Mouse (Mus musculus): ENCODE measurements around the gene Rab11fip3. TPM values are rescaled to one million over a fixed set of nuclear protein-coding genes. Genes with fewer than 3 reads are reported as not detected.

Rab11fip3 gene
- polyA plus RNA-seq (2014; fragmentation: Illumina TruSeq; extraction: RNeasy Lipid Tissue Mini Kit (QIAGEN cat#74804); ENCODE audit: low read depth, low replicate concordance) = 28.2 TPM

DNA sequence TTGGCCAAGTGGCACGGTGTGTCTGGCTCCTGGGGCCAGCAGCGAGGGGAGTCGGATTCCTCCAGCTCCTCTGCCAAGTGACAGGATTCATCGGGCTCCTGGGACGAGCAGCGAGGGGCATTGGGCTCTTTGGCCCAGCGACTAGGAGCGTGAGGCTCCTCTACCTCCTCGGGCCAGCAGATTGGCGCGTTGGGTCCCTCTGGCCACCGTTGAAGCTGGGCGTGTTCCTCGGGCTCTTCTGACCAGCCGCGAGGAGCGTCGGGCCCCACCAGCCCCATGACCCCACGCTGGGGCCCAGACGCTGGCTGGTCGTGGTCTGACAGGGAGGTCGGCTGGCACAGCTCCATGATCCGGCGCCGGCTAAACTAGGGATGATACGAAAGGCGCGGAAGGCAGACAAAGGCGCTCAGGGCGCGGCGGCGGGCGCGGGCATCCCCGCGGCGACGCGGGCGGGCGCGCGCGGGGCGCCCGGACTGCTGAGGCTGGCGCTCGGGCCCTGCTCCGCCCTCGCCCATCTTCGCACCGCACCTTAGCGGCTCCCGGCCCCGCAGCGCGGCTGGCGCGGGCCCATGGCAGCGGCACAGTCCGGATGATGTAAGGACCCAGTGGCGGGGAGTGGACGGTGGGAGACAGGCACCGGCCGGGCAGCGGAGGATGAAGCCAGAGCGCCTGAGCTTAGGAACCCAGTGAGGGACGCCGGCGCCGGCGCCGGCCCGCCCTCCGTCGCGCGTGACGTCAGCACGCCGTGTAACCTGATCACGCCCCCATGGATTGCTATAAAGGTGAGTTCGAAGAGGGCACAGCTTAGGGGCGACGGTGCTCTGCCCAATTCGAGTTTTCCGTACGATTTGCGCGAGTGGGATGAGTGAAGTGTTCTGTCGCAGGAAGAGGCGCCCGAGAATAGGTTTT, at the start of gene Rab11fip3:
Rab11fip3 (minus strand) TSS at position 725 of the 909 bp plus-strand sequence.

DNA sequence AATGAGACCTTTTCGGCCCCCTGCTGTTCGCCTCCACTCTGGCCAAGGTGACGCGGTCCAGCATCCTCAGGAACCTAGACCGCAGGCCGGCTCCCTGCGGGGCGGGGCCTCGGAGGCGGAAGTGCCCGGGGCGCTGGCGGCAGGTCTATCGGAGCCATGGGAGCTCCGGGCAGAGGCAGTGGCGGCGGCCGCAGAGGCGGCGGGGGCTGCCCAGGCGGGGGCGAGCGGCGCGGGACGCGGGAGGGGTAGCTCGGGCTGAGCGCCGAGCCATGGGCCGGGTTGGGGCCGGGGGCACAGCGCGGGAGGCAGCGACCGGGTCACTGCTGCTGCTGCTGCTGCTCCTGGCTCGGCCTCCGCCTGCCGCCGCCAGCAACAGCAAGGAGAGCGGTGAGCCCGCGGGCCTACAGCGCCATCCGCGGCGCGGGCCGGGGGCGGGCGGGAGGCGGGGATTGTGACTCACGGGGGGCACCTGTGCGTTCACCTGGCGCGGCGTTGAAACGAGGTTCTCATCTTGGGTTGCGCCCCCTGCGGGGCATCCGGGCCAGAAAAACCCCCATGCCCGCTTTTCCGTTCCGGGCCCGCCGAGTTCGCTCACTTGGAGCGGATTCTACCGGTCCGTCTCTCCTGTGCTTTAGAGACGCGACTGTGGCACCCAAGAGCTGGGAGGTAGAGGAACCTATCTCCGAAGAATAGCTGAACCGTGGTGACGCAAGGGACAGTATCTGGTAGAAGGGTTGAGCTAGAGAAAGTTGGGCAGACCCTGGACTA, 44.0 kb upstream of the Rab11fip3 start, which contains the start of gene Tmem8:
Tmem8 (plus strand) TSS at position 119 of the 768 bp plus-strand sequence.

DNA sequence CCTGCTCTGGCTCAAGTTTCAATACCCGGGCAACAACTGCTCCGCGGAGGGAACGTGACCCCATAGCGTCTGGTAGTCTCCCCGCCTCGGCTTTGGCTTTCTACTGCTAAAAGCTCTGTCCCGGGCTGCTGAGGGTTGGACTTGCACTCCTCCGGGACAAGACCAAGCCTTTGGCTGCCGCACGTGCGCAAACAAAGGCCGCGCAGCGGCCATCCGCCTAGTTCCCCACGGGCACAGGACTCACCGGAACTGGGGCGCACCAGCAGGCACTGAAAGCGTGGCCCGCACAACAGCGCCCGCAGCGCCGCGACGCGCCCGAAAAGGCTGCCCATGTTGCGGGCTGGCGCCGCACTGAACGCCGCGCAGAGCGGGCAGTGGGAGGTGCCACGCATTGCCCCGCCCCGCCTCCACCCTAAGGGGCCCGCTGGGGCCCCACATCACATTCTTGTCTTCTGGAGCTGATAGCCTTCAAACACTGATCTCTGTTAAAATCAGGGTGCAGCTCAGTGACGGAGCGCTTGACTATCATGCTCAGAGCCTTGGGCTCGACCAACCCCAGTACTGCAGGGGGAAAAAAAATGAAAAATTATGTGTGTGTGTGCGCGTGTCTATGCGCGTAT, 25.9 kb upstream of the Rab11fip3 start, which contains the start of gene Nme4:
Nme4 (minus strand) TSS at position 482 of the 620 bp plus-strand sequence.

DNA sequence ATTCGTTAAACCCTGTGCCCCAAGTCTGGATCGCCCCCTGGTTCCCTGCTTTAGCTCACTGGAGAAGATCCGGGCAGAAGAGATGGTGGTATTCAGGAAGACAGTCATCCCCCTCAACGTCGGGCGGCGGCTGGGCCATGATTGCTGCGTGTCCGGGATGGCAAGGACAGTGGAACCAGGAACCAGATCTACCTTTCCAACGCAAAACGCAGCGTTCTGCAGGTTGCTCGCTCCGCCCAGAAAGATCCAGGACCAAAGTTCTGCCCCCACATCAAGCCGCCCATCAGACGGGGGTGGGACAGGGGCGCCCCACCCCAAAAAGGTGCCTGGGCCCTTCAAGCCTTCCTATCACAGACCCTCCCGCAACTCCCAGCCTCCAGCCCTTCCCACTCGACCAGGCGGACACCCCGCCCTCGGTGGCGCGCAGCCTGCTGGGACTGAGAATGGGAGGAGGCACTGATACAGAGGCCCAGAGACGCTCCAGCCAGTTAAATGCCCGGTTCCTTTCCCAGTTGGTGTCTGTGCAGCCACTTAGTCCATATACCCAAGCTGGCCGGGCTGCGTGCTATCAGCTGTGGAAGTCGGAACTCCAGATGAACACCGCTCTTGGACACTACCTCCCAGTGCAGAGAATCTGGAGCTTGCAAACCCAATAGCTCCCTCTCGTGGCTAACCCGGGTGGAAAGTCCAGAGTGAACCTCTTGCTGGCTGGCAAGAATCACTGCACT, 20.7 kb upstream of the Rab11fip3 start, which contains the start of gene Decr2:
Decr2 (minus strand) TSS at position 433 of the 728 bp plus-strand sequence.

DNA sequence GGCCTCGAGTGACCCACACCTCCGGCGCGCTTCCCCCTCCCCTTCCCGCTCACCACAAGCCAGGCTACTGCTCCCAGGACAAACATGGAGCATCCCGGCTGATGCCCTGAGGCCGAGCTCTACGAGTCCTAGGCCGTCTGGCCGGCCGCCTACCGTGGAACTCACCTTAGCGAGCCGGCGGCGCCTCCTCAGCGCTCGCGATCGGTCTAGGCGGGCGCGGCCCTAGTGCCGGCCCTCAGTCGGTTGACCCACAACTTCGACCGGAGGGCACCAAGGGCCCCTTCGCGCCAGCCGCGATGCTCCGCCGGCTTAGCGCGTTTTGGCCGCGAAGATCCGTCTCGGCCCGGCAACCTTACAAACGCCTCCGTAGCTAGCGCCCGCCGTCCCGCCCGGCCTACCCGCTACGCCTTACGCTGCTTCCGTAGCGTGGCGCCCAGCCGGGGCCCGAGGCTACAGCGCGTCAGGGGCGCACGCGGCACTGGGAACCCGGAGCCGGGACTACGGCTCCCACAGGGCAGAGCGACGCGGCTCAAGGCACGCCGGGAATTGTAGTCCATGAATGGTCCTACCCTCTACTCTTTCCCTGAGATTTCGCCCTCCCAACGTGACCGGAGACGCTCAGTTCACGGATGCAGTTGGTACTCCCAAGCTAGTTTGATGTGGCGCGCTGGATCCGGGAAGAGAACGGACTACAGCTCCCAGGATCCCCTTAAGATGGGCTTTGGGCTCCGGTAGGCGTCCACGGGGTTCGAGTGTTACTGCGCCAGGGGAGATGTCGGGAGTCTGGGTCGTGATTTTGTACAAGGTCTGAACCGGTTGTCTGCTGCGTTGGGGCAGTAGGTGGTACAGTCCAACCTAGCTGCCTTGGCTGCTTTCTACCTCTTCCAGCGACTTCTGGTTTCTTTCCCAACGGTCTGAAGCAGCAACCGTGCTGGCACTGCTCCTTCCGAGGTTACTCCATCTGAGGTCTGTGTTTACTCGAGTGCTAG, 83.8 kb downstream of the Rab11fip3 start, which contains the start of gene Capn15:
Capn15 (minus strand) TSS at position 491 of the 989 bp plus-strand sequence.

DNA sequence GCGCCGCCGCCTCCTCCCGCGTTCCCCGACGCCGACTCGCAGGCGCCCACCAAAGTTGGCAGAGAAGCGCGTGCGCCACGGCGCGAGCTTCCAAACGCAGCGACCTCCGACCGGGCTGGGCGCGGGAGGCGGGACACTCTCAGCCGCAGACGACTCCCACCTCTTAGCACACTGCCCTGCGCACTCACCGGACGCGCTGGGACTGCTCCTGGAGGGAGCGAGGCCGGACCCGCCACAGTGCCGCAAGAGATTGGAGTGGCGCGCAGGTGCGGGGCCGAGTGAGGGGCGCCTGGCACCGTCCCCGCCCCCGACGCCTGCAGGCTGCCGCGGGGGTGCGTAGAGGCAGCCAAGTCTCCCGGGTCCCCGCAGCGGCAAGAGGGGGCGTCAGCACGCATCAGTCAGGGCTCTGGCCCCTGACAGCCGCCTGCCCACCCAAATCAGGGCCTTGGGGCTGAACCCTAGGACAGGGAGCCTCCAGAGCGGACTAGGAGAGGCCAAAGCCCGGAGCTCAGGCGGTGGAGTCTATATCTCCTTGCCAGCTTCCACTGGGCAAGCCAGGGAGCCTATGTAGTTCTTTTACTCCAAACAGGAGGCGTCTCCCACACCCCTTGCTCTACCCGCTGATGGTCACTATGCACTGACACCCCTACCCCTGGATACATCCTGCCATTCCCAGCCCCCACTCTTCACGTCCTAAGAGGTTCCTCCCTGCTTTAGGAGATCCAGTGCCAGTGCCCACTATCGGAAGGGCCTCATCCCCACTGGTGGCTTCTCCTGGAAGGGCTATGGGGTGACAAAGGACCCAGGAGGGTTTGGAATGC, 117.3 kb downstream of the Rab11fip3 start, which contains the start of gene A930017K11Rik:
A930017K11Rik (minus strand) TSS at position 763 of the 821 bp plus-strand sequence.

DNA sequence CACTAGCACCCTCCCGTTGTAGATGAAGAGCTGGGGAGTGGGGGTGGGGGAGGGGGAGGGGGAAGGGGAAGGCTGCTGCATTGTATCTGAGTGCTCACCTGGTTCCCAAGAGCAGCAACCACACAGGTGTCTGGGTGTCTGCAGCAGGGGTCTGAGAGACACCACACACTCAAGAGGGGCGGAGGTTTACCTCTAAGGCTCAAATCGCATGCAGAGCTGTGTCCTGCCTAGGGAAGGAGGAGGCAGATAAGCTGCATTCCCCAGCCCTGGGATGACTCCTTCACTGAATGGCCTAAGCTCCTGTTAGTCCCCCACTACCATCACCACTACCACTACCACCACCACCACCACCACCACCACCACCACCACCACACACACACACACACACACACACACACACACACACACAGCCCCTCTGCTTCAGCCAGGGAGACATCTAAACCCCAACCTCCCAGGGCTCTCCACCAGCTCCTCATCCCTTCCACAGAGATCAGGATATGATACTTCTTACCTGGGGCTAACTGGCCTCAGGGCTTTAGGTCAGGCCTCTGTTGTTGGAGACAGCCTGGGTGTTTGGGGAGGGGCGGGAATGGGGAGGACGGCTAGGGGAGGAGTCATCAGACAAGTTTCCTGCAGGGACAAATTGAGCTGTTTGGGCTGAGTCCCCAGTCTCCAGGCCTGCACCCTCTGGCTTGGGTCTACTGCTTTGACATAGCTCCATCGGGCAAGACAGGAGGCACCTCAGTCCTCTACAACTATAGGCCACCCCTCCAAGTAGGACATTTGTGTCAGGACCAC, 124.8 kb downstream of the Rab11fip3 start, which contains the start of the genes Pigq and Nhlrc4:
Pigq (minus strand) TSS at position 571 of the 798 bp plus-strand sequence.
Nhlrc4 (minus strand) TSS at position 596 of the 798 bp plus-strand sequence.

Other genes with a start within 250 kb of the Rab11fip3 start
- 11.2 TPM for gene Wdr24, start 245.9 kb downstream of the Rab11fip3 start, polyA plus RNA-seq (2014; fragmentation: Illumina TruSeq; extraction: RNeasy Lipid Tissue Mini Kit (QIAGEN cat#74804); ENCODE audit: low read depth, low replicate concordance)
- gene Jmjd8, start 240.7 kb downstream of the Rab11fip3 start, polyA plus RNA-seq (2014; fragmentation: Illumina TruSeq; extraction: RNeasy Lipid Tissue Mini Kit (QIAGEN cat#74804); ENCODE audit: low read depth, low replicate concordance) = 31.6 TPM
- gene Stub1, start 236.2 kb downstream of the Rab11fip3 start, polyA plus RNA-seq (2014; fragmentation: Illumina TruSeq; extraction: RNeasy Lipid Tissue Mini Kit (QIAGEN cat#74804); ENCODE audit: low read depth, low replicate concordance) = 133 TPM
- gene Rhbdl1, start 232.3 kb downstream of the Rab11fip3 start, polyA plus RNA-seq (2014; fragmentation: Illumina TruSeq; extraction: RNeasy Lipid Tissue Mini Kit (QIAGEN cat#74804); ENCODE audit: low read depth, low replicate concordance) = 1.1 TPM
- gene Gm20683, start 227.8 kb downstream of the Rab11fip3 start, polyA plus RNA-seq (2014; fragmentation: Illumina TruSeq; extraction: RNeasy Lipid Tissue Mini Kit (QIAGEN cat#74804); ENCODE audit: low read depth, low replicate concordance) = 4.1 TPM
- gene Rhot2, start 224.7 kb downstream of the Rab11fip3 start, polyA plus RNA-seq (2014; fragmentation: Illumina TruSeq; extraction: RNeasy Lipid Tissue Mini Kit (QIAGEN cat#74804); ENCODE audit: low read depth, low replicate concordance) = 133 TPM
- 3.2 TPM for gene Wdr90, start 208.1 kb downstream of the Rab11fip3 start, polyA plus RNA-seq (2014; fragmentation: Illumina TruSeq; extraction: RNeasy Lipid Tissue Mini Kit (QIAGEN cat#74804); ENCODE audit: low read depth, low replicate concordance)
- gene Mcrip2, start 200.8 kb downstream of the Rab11fip3 start, polyA plus RNA-seq (2014; fragmentation: Illumina TruSeq; extraction: RNeasy Lipid Tissue Mini Kit (QIAGEN cat#74804); ENCODE audit: low read depth, low replicate concordance) = 194 TPM
- gene Mettl26, start 194.5 kb downstream of the Rab11fip3 start, polyA plus RNA-seq (2014; fragmentation: Illumina TruSeq; extraction: RNeasy Lipid Tissue Mini Kit (QIAGEN cat#74804); ENCODE audit: low read depth, low replicate concordance) = 19.7 TPM
- not detected for gene Wfikkn1, start 188.7 kb downstream of the Rab11fip3 start, polyA plus RNA-seq (2014; fragmentation: Illumina TruSeq; extraction: RNeasy Lipid Tissue Mini Kit (QIAGEN cat#74804); ENCODE audit: low read depth, low replicate concordance)
- gene Rab40c, start 149.8 kb downstream of the Rab11fip3 start, polyA plus RNA-seq (2014; fragmentation: Illumina TruSeq; extraction: RNeasy Lipid Tissue Mini Kit (QIAGEN cat#74804); ENCODE audit: low read depth, low replicate concordance) = 15.4 TPM
- 40.5 TPM for gene Pigq, start 124.6 kb downstream of the Rab11fip3 start, polyA plus RNA-seq (2014; fragmentation: Illumina TruSeq; extraction: RNeasy Lipid Tissue Mini Kit (QIAGEN cat#74804); ENCODE audit: low read depth, low replicate concordance)
- not detected for gene Nhlrc4, start 124.6 kb downstream of the Rab11fip3 start, polyA plus RNA-seq (2014; fragmentation: Illumina TruSeq; extraction: RNeasy Lipid Tissue Mini Kit (QIAGEN cat#74804); ENCODE audit: low read depth, low replicate concordance)
- gene A930017K11Rik, start 117.0 kb downstream of the Rab11fip3 start, polyA plus RNA-seq (2014; fragmentation: Illumina TruSeq; extraction: RNeasy Lipid Tissue Mini Kit (QIAGEN cat#74804); ENCODE audit: low read depth, low replicate concordance) = 0.34 TPM
- 9.9 TPM for gene Capn15, start 83.8 kb downstream of the Rab11fip3 start, polyA plus RNA-seq (2014; fragmentation: Illumina TruSeq; extraction: RNeasy Lipid Tissue Mini Kit (QIAGEN cat#74804); ENCODE audit: low read depth, low replicate concordance)
- gene Decr2, start 20.8 kb upstream of the Rab11fip3 start, polyA plus RNA-seq (2014; fragmentation: Illumina TruSeq; extraction: RNeasy Lipid Tissue Mini Kit (QIAGEN cat#74804); ENCODE audit: low read depth, low replicate concordance) = 12.0 TPM
- gene Nme4, start 26.0 kb upstream of the Rab11fip3 start, polyA plus RNA-seq (2014; fragmentation: Illumina TruSeq; extraction: RNeasy Lipid Tissue Mini Kit (QIAGEN cat#74804); ENCODE audit: low read depth, low replicate concordance) = 10.3 TPM
- 6.0 TPM for gene Tmem8, start 43.7 kb upstream of the Rab11fip3 start, polyA plus RNA-seq (2014; fragmentation: Illumina TruSeq; extraction: RNeasy Lipid Tissue Mini Kit (QIAGEN cat#74804); ENCODE audit: low read depth, low replicate concordance)
- gene Mrpl28, start 53.9 kb upstream of the Rab11fip3 start, polyA plus RNA-seq (2014; fragmentation: Illumina TruSeq; extraction: RNeasy Lipid Tissue Mini Kit (QIAGEN cat#74804); ENCODE audit: low read depth, low replicate concordance) = 179 TPM
- gene Axin1, start 69.1 kb upstream of the Rab11fip3 start, polyA plus RNA-seq (2014; fragmentation: Illumina TruSeq; extraction: RNeasy Lipid Tissue Mini Kit (QIAGEN cat#74804); ENCODE audit: low read depth, low replicate concordance) = 15.7 TPM
- not detected for gene Pdia2, start 129.5 kb upstream of the Rab11fip3 start, polyA plus RNA-seq (2014; fragmentation: Illumina TruSeq; extraction: RNeasy Lipid Tissue Mini Kit (QIAGEN cat#74804); ENCODE audit: low read depth, low replicate concordance)
- gene Rgs11, start 133.4 kb upstream of the Rab11fip3 start, polyA plus RNA-seq (2014; fragmentation: Illumina TruSeq; extraction: RNeasy Lipid Tissue Mini Kit (QIAGEN cat#74804); ENCODE audit: low read depth, low replicate concordance) = 0.58 TPM
- 0.52 TPM for gene Arhgdig, start 138.2 kb upstream of the Rab11fip3 start, polyA plus RNA-seq (2014; fragmentation: Illumina TruSeq; extraction: RNeasy Lipid Tissue Mini Kit (QIAGEN cat#74804); ENCODE audit: low read depth, low replicate concordance)
- gene Fam234a, start 174.7 kb upstream of the Rab11fip3 start, polyA plus RNA-seq (2014; fragmentation: Illumina TruSeq; extraction: RNeasy Lipid Tissue Mini Kit (QIAGEN cat#74804); ENCODE audit: low read depth, low replicate concordance) = 72.6 TPM
- 36.3 TPM for gene Luc7l, start 183.3 kb upstream of the Rab11fip3 start, polyA plus RNA-seq (2014; fragmentation: Illumina TruSeq; extraction: RNeasy Lipid Tissue Mini Kit (QIAGEN cat#74804); ENCODE audit: low read depth, low replicate concordance)